Mouse (Mus musculus) heart, postnatal 0 days (tissue): Measurements from ENCODE around the gene Rars.

ENCODE experiments used
- CTCF ChIP-seq: IDR thresholded peaks from 2 replicates; pipeline ENCODE4 v1.5.1; 2016; ENCODE audit warnings: antibody characterized with exemption, control low read depth, low read depth
- EP300 ChIP-seq: IDR thresholded peaks from 2 replicates; pipeline ENCODE4 v1.6.1; 2016; ENCODE audit warnings: antibody characterized with exemption, low read depth

DNA sequence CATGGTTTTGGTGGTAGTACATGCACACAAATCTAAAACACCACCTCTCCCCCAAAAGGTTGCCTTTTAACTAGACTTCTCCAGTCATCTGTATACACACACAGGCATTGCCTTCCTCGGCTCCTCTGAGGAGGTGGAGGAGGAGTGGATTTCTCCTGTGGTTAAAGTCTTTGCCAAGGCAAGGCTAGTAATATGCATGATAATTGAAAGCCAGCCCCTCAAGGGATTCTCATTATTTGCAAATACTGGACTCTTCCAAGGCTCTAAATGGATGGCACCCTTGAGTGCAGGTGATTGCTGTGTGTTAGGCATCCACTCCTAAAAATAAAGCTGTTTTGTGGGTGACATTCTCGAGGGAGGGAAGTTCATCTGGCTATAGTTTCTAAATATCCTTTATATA lies 45.9 kb downstream of the Rars start:
- TF ChIP-seq CTCF (no peak), EP300 (no peak)
